In genomic region chr17:33825462-33825861, GRCm38 (mm10) we compare ENCODE assay signal across 8 mouse cellular contexts. TPM values are rescaled to one million over a fixed set of nuclear protein-coding genes. Genes with fewer than 3 reads are reported as not detected.
DNase-seq lines count a peak whose midpoint lies in the region; ATAC-seq and TF ChIP-seq lines count a peak whose summit lies in the region.

No protein-coding gene starts in this region.

- DNase-seq in lung, postnatal 0 days (ENCODE audit: low spot score): no peak
- DNase-seq in lung, postnatal 25 days (ENCODE audit: low spot score): no peak
- no peak for DNase-seq in forebrain, embryonic 10.5 days (ENCODE audit: extremely low spot score, low spot score)
- DNase-seq in gastrocnemius, postnatal 10 days: no peak
- no peak for DNase-seq in spleen, adult 18-20 months
- no peak for DNase-seq in layer of hippocampus, postnatal 36 days

- 0 out of 2 replicates have a peak overlapping the region, but pooled peaks have one; percentile 90 for H3K27ac ChIP-seq in lung, postnatal 0 days (ENCODE audit: low read length)
- H3K27ac ChIP-seq in forebrain, embryonic 10.5 days: peak overlapping the region; percentile 93
- H3K27ac ChIP-seq in limb, embryonic 12.5 days: no peak overlapping the region
- no peak overlapping the region for H3K27ac ChIP-seq in stomach, embryonic 15.5 days

- TF ChIP-seq CTCF in lung, postnatal 0 days (IDR thresholded peaks at IDR 0.05): no peak

- peak overlapping the region; percentile 61; the same call in 1 of the 2 replicates for H3K4me2 ChIP-seq in lung, postnatal 0 days (replicated peaks; ENCODE audit: low read depth, low read length)
- H3K4me2 ChIP-seq in limb, embryonic 12.5 days: peak overlapping the region; percentile 76
- H3K4me2 ChIP-seq in stomach, embryonic 15.5 days: peak overlapping the region; percentile 71

- H3K4me3 ChIP-seq in lung, postnatal 0 days (ENCODE audit: low read depth, low read length): peak overlapping the region; percentile 69; the same call in 1 of the 2 replicates
- peak overlapping the region; percentile 84 for H3K4me3 ChIP-seq in forebrain, embryonic 10.5 days
- H3K4me3 ChIP-seq in limb, embryonic 12.5 days (replicated peaks): peak overlapping the region; percentile 77
- peak overlapping the region; percentile 70 for H3K4me3 ChIP-seq in stomach, embryonic 15.5 days (replicated peaks)

- WGBS in lung, postnatal 0 days: 82% methylated on average over 8 of the region's 8 CpGs
- 90% methylated on average over 8 of the region's 8 CpGs for WGBS in forebrain, embryonic 10.5 days
- 84% methylated on average over 8 of the region's 8 CpGs for WGBS in limb, embryonic 12.5 days
- WGBS in stomach, embryonic 15.5 days: 84% methylated on average over 8 of the region's 8 CpGs

- no peak for TF ChIP-seq EP300 in lung, postnatal 0 days (IDR thresholded peaks at IDR 0.05)

- H3K36me3 ChIP-seq in lung, postnatal 0 days (ENCODE audit: insufficient read depth, low read length): peaks cover 14% of the 10 kb centered on the region
- H3K36me3 ChIP-seq in forebrain, embryonic 10.5 days (replicated peaks): peaks cover 72% of the 10 kb centered on the region
- H3K36me3 ChIP-seq in limb, embryonic 12.5 days: peaks cover 67% of the 10 kb centered on the region
- H3K36me3 ChIP-seq in stomach, embryonic 15.5 days: peaks cover 38% of the 10 kb centered on the region

- H3K9me3 ChIP-seq in lung, postnatal 0 days (ENCODE audit: low read length): no peaks in the 10 kb centered on the region
- H3K9me3 ChIP-seq in forebrain, embryonic 10.5 days: no peaks in the 10 kb centered on the region
- H3K9me3 ChIP-seq in limb, embryonic 12.5 days: no peaks in the 10 kb centered on the region
- no peaks in the 10 kb centered on the region for H3K9me3 ChIP-seq in stomach, embryonic 15.5 days

- no peaks in the 10 kb centered on the region for H3K27me3 ChIP-seq in lung, postnatal 0 days (replicated peaks; ENCODE audit: insufficient read depth, low read length)
- H3K27me3 ChIP-seq in forebrain, embryonic 10.5 days (ENCODE audit: poor library complexity, severe bottlenecking): no peaks in the 10 kb centered on the region
- no peaks in the 10 kb centered on the region for H3K27me3 ChIP-seq in limb, embryonic 12.5 days
- H3K27me3 ChIP-seq in stomach, embryonic 15.5 days (replicated peaks): no peaks in the 10 kb centered on the region

- ATAC-seq in lung, postnatal 0 days: no peak
- no peak for ATAC-seq in limb, embryonic 12.5 days (ENCODE audit: insufficient number of reproducible peaks, insufficient read depth, low FRiP score, low TSS enrichment, low read depth)
- no peak for ATAC-seq in stomach, embryonic 15.5 days (ENCODE audit: insufficient read depth, low FRiP score, low read depth)

- H3K4me1 ChIP-seq in lung, postnatal 0 days (ENCODE audit: insufficient read depth, low read depth, low read length): peaks cover 25% of the 10 kb centered on the region
- H3K4me1 ChIP-seq in forebrain, embryonic 10.5 days: peaks cover 37% of the 10 kb centered on the region
- peaks cover 26% of the 10 kb centered on the region for H3K4me1 ChIP-seq in limb, embryonic 12.5 days (replicated peaks)
- H3K4me1 ChIP-seq in stomach, embryonic 15.5 days: peaks cover 27% of the 10 kb centered on the region

- peak overlapping the region; percentile 75; the same call in 1 of the 2 replicates for H3K9ac ChIP-seq in lung, postnatal 0 days (replicated peaks; ENCODE audit: low read depth)
- H3K9ac ChIP-seq in limb, embryonic 12.5 days (replicated peaks): peak overlapping the region; percentile 81; the same call in 1 of the 2 replicates
- peak overlapping the region; percentile 62; the same call in 1 of the 2 replicates for H3K9ac ChIP-seq in stomach, embryonic 15.5 days

RNA-seq across cellular contexts. Expression of gene Ndufa7, which starts 1.1 kb away (rescaled TPM):
- polyA plus RNA-seq in lung, postnatal 0 days (2015; fragmentation: Nextera tagmentation; extraction: Ambion mirVana): 455 and 501 TPM in 2 replicates
- polyA plus RNA-seq in forebrain, embryonic 10.5 days (2016; fragmentation: Nextera tagmentation; extraction: Ambion mirVana): 439 and 441 TPM in 2 replicates
- polyA plus RNA-seq in limb, embryonic 12.5 days (2016; fragmentation: Nextera tagmentation; extraction: Ambion mirVana): 458 and 462 TPM in 2 replicates
- polyA plus RNA-seq in stomach, embryonic 15.5 days (2015; fragmentation: Nextera tagmentation; extraction: Ambion mirVana): 459 and 493 TPM in 2 replicates
- 100 to 1,000 TPM; 322 to 360 TPM for total RNA-seq in gastrocnemius, postnatal 10 days (2021)
- total RNA-seq in layer of hippocampus, postnatal 36 days (2021): 100 to 1,000 TPM; 207 to 228 TPM

RNA-seq across cellular contexts. Expression of gene Rps28, which starts 1.1 kb away (rescaled TPM):
- polyA plus RNA-seq in lung, postnatal 0 days (2015; fragmentation: Nextera tagmentation; extraction: Ambion mirVana): 906 and 1,023 TPM in 2 replicates
- 848 and 864 TPM in 2 replicates for polyA plus RNA-seq in forebrain, embryonic 10.5 days (2016; fragmentation: Nextera tagmentation; extraction: Ambion mirVana)
- polyA plus RNA-seq in limb, embryonic 12.5 days (2016; fragmentation: Nextera tagmentation; extraction: Ambion mirVana): 1,001 and 1,020 TPM in 2 replicates
- 888 and 917 TPM in 2 replicates for polyA plus RNA-seq in stomach, embryonic 15.5 days (2015; fragmentation: Nextera tagmentation; extraction: Ambion mirVana)
- 1,000 to 10,000 TPM; 1,176 to 1,238 TPM for total RNA-seq in gastrocnemius, postnatal 10 days (2021)
- total RNA-seq in layer of hippocampus, postnatal 36 days (2021): 100 to 1,000 TPM; 742 to 754 TPM

RNA-seq across cellular contexts. Expression of gene Kank3, which starts 15.1 kb away (rescaled TPM):
- 186 and 211 TPM in 2 replicates for polyA plus RNA-seq in lung, postnatal 0 days (2015; fragmentation: Nextera tagmentation; extraction: Ambion mirVana)
- 22.7 and 27.9 TPM in 2 replicates for polyA plus RNA-seq in forebrain, embryonic 10.5 days (2016; fragmentation: Nextera tagmentation; extraction: Ambion mirVana)
- 28.1 and 28.7 TPM in 2 replicates for polyA plus RNA-seq in limb, embryonic 12.5 days (2016; fragmentation: Nextera tagmentation; extraction: Ambion mirVana)
- 31.4 and 31.5 TPM in 2 replicates for polyA plus RNA-seq in stomach, embryonic 15.5 days (2015; fragmentation: Nextera tagmentation; extraction: Ambion mirVana)
- total RNA-seq in gastrocnemius, postnatal 10 days (2021): 10 to 100 TPM; 27.6 to 33.3 TPM
- 10 to 100 TPM; 35.0 to 36.2 TPM for total RNA-seq in layer of hippocampus, postnatal 36 days (2021)

RNA-seq across cellular contexts. Expression of gene Cd320, which starts 17.4 kb away (rescaled TPM):
- polyA plus RNA-seq in lung, postnatal 0 days (2015; fragmentation: Nextera tagmentation; extraction: Ambion mirVana): 37.6 and 39.3 TPM in 2 replicates
- polyA plus RNA-seq in forebrain, embryonic 10.5 days (2016; fragmentation: Nextera tagmentation; extraction: Ambion mirVana): 86.6 and 89.0 TPM in 2 replicates
- 66.4 and 73.9 TPM in 2 replicates for polyA plus RNA-seq in limb, embryonic 12.5 days (2016; fragmentation: Nextera tagmentation; extraction: Ambion mirVana)
- polyA plus RNA-seq in stomach, embryonic 15.5 days (2015; fragmentation: Nextera tagmentation; extraction: Ambion mirVana): 59.1 and 62.6 TPM in 2 replicates
- 10 to 100 TPM; 15.0 to 16.5 TPM for total RNA-seq in gastrocnemius, postnatal 10 days (2021)
- total RNA-seq in layer of hippocampus, postnatal 36 days (2021): 10 to 100 TPM; 22.2 to 24.9 TPM

RNA-seq across cellular contexts. Expression of gene Angptl4, which starts 43.8 kb away (rescaled TPM):
- polyA plus RNA-seq in lung, postnatal 0 days (2015; fragmentation: Nextera tagmentation; extraction: Ambion mirVana): 125 and 137 TPM in 2 replicates
- polyA plus RNA-seq in forebrain, embryonic 10.5 days (2016; fragmentation: Nextera tagmentation; extraction: Ambion mirVana): 21.4 and 22.4 TPM in 2 replicates
- 43.2 and 43.7 TPM in 2 replicates for polyA plus RNA-seq in limb, embryonic 12.5 days (2016; fragmentation: Nextera tagmentation; extraction: Ambion mirVana)
- polyA plus RNA-seq in stomach, embryonic 15.5 days (2015; fragmentation: Nextera tagmentation; extraction: Ambion mirVana): 22.6 and 24.7 TPM in 2 replicates
- 10 to 100 TPM; 22.7 to 36.0 TPM for total RNA-seq in gastrocnemius, postnatal 10 days (2021)
- total RNA-seq in layer of hippocampus, postnatal 36 days (2021): 1 to 10 TPM; 3.3 to 5.9 TPM

Comparison
In these comparisons a context has a peak if more than half of its experiments do, and no peak if none do; other contexts are left out.
1. H3K27ac ChIP-seq: peak in lung, postnatal 0 days (single experiment) and forebrain, embryonic 10.5 days (single experiment); none in limb, embryonic 12.5 days (single experiment) and stomach, embryonic 15.5 days (single experiment).
2. Peak in every context shown above with its lines, with median percentiles within 50 percentile points of each other: H3K4me2 ChIP-seq, H3K4me3 ChIP-seq and H3K9ac ChIP-seq.